Mouse (Mus musculus) thymus, adult 2 months (tissue): ENCODE results near the gene Sntg2.

ENCODE experiments used
- CTCF ChIP-seq: fragments of 200-500 bp; IDR thresholded peaks from 2 replicates; pipeline ENCODE4 v1.5.1; 2012; ENCODE audit warnings: mild to moderate bottlenecking, control low read depth, low read length, moderate library complexity, borderline replicate concordance; ENCODE audit not compliant: control insufficient read depth, poor library complexity, insufficient read depth; ENCODE audit errors: extremely low read depth
- POLR2A ChIP-seq: fragments of 200-500 bp; IDR thresholded peaks from 2 replicates; pipeline ENCODE4 v1.6.1; 2012; ENCODE audit warnings: mild to moderate bottlenecking, low read length, control low read depth, moderate library complexity; ENCODE audit not compliant: control insufficient read depth, poor library complexity, insufficient read depth; ENCODE audit errors: extremely low read depth

- TF ChIP-seq CTCF (no peak), POLR2A (no peak)
Observed at GRCm38 (mm10) chr12:30177966-30178365, 195.2 kb downstream of the Sntg2 start.
